Mouse (Mus musculus): Measurements from ENCODE around the gene Rin1. TPM values are rescaled to one million over a fixed set of nuclear protein-coding genes. Genes with fewer than 3 reads are reported as not detected.

The Rin1 gene
- polyA plus RNA-seq (2017; shearing (Covaris generic)): 0.30 TPM

DNA sequence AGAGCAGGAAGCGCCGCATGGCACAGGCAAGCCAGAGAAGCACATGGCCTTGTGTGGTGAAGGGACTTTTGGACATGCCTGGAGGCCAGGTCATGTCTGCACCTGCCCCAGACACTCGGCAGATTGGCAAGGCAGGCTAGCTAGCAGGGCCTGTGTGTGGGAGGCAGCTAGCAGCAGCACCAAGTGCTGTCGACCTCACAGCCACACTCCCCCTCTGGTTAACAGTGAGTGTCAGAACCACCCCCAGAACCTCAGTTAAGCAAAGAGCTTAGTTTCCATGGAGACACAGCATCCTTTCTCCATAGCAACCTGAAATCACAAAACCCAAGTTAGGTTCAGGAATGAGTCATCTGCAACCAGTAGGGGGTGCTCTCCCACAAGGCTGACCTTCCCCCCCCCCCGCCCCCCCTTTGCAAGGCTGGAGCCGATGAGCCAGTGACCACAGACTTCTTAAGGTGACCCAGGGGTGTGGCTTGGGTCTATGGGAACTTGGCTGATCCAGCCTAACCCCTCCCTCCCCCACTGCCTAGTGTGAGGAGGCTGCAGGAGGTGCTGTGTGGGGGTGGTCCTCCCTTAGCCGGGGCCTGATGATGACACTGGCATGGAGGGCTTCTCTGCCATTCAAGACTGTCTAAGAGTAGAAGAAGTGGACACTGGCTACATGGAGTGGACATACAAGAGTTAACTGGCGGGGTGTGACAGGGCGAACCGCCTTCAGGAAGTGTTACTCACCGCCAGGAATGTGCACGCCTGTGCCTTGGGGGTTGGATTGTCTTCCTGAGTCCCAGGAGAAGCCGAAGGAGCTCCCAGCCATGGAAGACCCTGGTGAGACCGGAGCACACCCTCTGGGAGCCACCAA, at the start of gene Rin1:
TSS of gene Rin1 (plus strand) at position 435 of the 859 bp plus-strand sequence.

DNA sequence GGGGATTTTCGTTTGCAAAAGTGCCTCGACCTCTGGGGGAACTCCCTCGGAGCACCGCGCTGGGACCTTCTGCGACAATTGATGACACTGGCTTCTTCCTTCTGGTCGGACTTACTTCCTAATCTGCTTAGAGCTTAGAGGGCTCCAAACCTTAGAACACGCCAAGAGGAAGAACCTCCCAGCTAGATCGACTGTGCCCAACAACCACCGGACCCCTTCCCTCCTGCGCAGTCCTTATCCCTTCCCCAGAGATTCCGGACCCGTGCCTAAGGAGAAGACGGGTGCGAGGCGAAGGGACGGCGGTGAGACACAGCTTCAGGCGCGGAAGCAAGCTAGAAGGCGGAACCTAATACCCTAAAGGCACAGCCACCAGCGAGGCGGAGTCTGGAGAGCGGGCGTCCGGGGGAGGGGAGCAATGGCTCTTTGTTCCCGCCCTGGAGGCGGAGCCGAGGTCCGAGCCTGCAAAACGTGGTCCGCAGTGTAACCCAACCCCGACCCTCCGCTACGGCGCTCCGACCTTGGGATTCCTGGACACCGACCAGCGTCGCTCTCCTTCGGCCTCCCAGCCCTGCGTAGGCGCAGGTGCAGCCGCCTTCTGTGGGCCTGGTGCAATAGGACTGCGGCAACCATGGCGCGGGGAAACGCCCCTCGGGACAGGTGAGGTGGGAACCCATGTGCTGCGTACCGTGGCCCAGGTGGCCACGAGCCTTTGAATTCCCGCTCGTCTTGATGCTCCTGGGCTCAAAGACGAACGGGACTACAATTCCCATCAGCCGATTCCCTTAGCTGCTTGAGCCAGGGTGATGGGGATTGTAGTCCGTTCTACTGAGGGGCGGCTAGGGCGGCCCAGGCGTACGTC, 26.4 kb upstream of the Rin1 start, which contains the start of gene Slc29a2:
TSS of gene Slc29a2 (plus strand) at position 240 of the 859 bp plus-strand sequence.

DNA sequence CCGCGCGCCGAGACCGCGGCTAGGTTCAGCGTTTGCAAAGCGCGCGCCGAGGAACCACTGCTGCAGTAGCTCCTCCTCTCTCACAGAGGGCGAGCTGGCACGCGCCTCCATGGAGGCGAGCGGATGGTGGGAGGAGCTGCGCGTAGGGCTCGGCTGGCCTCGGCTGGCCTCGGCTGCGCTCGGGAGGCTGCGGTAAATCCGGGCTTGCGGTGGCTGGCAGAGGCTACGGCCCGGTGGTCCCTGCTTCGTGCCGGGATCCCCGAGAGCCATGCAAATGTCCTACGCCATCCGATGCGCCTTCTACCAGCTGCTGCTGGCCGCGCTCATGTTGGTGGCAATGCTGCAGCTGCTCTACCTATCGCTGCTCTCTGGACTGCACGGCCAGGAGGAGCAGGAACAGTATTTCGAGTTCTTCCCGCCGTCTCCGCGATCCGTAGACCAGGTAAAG, 11.5 kb upstream of the Rin1 start, which contains the start of the genes B4gat1 and AC124502.3:
TSS of gene B4gat1 (plus strand) at position 118 of the 448 bp plus-strand sequence.
TSS of gene AC124502.3 (plus strand) at position 183 of the 448 bp plus-strand sequence.

DNA sequence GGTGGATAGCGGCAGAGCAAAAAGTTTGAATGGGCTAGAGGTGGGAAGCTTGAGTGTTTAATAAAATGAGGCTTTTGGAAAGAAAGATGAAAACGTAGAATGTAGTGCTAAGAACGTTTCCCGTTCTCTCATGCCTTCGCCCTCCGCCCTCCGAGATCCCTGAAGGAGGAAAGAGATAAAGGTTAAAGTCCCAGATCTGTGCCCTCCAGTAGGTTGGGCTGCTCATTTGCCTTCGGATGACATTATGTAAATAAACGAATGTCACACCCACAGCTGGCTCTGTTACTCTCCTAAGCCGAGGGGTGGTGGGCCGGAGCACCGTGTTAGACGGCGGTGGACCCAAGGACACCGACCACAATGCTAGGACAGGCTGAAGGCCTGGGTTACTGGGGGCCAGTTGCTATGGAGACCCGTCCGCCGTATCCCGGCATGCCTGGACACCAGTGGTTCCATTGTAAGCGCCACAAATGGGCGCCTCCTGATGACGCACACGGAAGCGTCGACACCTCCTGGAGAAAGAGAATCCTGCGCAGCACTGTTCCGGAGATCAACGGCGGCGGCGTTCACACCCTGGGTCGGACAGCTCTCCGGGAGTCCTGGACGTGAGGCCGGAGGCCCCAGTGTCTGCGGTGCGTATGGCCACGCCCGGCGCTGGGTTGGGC, 9.3 kb upstream of the Rin1 start, which contains the start of gene Brms1:
TSS of gene Brms1 (plus strand) at position 493 of the 662 bp plus-strand sequence.

DNA sequence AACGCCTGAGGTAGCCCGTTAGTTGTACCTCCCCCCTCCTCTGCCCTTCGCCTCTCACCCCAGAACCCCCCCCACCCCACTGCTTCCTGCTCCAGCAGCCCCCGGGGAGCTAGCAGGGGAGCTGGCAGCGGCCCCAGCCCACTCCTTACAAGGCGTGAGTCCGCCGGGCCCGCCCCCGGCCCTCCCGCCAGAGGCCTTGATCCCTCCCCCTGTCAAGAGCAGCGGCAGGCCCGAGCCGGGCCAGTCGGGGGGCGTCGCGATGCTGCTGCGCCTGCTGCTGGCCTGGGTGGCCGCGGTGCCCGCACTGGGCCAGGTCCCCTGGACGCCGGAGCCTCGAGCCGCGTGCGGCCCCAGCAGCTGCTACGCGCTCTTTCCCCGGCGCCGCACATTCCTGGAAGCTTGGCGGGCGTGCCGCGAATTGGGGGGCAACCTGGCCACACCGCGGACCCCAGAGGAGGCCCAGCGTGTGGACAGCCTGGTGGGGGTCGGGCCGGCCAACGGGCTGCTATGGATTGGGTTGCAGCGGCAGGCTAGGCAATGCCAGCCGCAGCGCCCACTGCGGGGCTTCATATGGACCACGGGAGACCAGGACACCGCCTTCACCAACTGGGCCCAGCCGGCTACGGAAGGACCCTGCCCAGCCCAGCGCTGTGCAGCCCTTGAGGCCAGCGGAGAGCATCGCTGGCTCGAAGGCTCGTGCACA, 17.7 kb downstream of the Rin1 start, which contains the start of gene Cd248:
TSS of gene Cd248 (plus strand) at position 212 of the 703 bp plus-strand sequence.

DNA sequence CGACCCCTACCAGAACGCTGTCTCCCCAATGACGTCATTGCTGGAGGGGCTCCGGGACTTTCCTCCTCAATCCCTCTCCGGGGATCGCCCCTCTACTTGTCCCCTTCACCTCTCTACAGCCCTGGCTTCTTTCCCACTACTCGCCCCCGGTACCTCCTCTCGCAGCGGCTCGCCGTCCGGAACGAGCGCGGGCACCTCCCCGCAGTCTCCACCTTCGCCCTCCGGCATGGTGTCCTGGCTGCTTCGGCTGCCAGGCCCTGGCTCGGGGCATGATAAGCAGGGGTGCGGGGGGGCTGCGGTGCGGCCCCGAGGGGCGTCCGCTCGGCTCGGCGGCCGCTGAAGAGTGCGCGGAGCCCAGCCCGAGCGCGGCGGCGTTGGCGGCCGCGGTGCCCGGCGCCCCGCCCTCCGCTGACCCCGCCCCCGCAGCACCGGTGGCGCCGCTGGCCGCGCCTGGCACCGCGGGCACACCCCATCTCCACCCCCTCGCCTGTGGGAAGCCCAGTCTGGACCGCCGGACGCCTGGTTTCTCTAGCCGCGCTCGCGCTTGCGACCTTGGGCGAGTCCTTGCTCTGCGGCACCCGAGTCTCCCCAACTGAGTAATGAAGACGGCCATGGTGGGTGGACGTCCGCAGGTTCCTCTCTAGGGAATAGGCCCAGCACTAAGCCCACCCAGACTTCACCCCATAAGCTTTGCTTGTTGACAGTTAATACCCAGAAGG, 35.0 kb downstream of the Rin1 start, which contains the start of gene Tmem151a:
TSS of gene Tmem151a (minus strand) at position 387 of the 719 bp plus-strand sequence.

DNA sequence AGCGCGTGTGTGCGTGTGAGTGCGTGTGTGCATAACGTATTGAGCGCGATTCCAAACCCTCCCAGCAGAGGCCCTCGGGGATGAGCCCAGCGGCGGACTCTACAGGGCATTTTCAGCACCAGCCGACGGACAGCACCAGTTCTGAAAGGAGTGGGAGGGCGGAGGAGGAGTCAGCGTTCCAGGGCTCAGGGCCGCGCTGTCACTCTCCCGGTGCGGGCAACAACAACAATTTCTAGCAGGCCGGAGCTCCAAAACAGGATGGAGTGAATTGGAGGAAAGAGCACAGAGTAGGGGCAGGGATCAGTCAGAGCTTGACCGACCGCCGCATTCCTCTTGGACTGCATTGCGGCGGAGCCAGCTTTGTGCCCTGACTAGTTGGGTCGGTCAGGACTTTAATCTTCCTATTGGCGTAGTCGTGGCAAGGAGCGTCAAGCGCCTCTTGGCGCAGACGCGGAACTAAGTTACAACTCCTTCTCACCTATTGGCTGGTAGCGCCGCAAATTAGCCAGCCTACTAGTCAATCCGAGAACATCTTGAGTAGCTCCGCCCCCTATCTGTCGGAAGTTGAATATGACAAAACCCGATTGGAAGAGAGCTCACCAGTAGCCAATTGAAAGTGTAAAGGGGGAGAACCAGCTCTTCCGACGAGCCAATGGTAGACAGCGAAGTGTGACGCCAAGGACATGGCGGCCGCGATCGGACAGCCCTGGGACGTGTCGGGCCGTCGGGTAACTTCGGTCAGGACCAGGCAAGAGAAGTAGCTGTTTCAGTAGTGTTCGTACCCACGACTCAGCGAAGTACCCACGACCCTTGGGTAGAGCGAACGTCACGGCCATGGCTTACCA, 37.8 kb downstream of the Rin1 start, which contains the start of gene Yif1a:
TSS of gene Yif1a (plus strand) at position 655 of the 845 bp plus-strand sequence.

DNA sequence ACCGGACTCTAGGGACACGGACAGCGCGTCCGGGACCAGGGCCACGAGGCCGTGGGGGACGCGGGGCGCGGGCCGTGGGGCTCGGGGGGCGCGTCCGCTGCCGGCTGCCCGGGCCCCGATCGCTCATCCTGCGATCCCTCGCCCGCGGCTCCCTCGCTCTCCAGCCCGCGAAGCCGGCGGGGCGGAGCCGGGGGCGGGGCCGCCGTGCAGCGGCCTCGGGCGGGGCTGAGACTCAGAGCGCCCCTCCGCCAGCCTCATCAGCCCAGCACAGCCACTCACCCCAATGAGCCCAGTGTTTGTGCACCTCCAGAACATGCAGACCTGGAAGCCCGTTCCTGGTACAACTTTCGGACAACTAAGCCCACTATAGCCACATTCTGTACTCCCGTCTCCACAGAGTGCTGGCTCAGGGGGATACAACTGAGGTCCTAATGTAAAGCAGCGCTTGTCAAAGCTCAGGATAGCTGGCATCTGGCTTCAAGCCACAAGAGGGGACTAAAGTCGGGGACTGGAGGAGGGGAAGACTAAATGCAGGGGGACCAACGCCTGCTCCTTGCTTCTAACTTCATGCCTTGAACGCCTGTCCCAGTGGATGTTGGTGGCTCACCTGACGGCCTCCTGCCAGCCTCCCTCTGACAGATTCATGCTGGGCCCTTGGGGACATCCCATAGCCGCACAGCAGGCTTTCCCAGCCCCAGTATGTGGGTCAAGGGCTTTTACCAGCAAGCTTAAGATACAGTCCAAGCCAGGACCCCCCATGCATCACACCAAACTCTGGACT, 48.3 kb downstream of the Rin1 start, which contains the start of gene Cnih2:
TSS of gene Cnih2 (minus strand) at position 159 of the 781 bp plus-strand sequence.

Other genes with a start within 250 kb of the Rin1 start
- 28.0 TPM for gene Gm21992, start 238.9 kb upstream of the Rin1 start, polyA plus RNA-seq (2017; shearing (Covaris generic))
- 67.0 TPM for gene Rbm14, start 238.8 kb upstream of the Rin1 start, polyA plus RNA-seq (2017; shearing (Covaris generic))
- gene Ccs, start 211.1 kb upstream of the Rin1 start, polyA plus RNA-seq (2017; shearing (Covaris generic)): 165 TPM
- 0.09 TPM for gene Ccdc87, start 211.1 kb upstream of the Rin1 start, polyA plus RNA-seq (2017; shearing (Covaris generic))
- gene Ctsf, start 195.4 kb upstream of the Rin1 start, polyA plus RNA-seq (2017; shearing (Covaris generic)): 4.7 TPM
- 0.12 TPM for gene Actn3, start 172.6 kb upstream of the Rin1 start, polyA plus RNA-seq (2017; shearing (Covaris generic))
- 5.9 TPM for gene Zdhhc24, start 171.8 kb upstream of the Rin1 start, polyA plus RNA-seq (2017; shearing (Covaris generic))
- 0.76 TPM for gene Bbs1, start 143.9 kb upstream of the Rin1 start, polyA plus RNA-seq (2017; shearing (Covaris generic))
- 136 TPM for gene Dpp3, start 122.2 kb upstream of the Rin1 start, polyA plus RNA-seq (2017; shearing (Covaris generic))
- gene Peli3, start 107.4 kb upstream of the Rin1 start, polyA plus RNA-seq (2017; shearing (Covaris generic)): 0.53 TPM
- 80.2 TPM for gene Mrpl11, start 88.3 kb upstream of the Rin1 start, polyA plus RNA-seq (2017; shearing (Covaris generic))
- 1.1 TPM for gene Npas4, start 60.2 kb upstream of the Rin1 start, polyA plus RNA-seq (2017; shearing (Covaris generic))
- 2.7 TPM for gene Slc29a2, start 26.6 kb upstream of the Rin1 start, polyA plus RNA-seq (2017; shearing (Covaris generic))
- gene B4gat1, start 11.7 kb upstream of the Rin1 start, polyA plus RNA-seq (2017; shearing (Covaris generic)): 17.2 TPM
- 1.9 TPM for gene AC124502.3, start 11.6 kb upstream of the Rin1 start, polyA plus RNA-seq (2017; shearing (Covaris generic))
- gene Brms1, start 9.1 kb upstream of the Rin1 start, polyA plus RNA-seq (2017; shearing (Covaris generic)): 109 TPM
- gene Cd248, start 17.6 kb downstream of the Rin1 start, polyA plus RNA-seq (2017; shearing (Covaris generic)): not detected
- not detected for gene Tmem151a, start 35.0 kb downstream of the Rin1 start, polyA plus RNA-seq (2017; shearing (Covaris generic))
- gene Yif1a, start 38.1 kb downstream of the Rin1 start, polyA plus RNA-seq (2017; shearing (Covaris generic)): 86.1 TPM
- 1.5 TPM for gene Cnih2, start 48.0 kb downstream of the Rin1 start, polyA plus RNA-seq (2017; shearing (Covaris generic))
- gene Rab1b, start 56.6 kb downstream of the Rin1 start, polyA plus RNA-seq (2017; shearing (Covaris generic)): 267 TPM
- gene Klc2, start 68.1 kb downstream of the Rin1 start, polyA plus RNA-seq (2017; shearing (Covaris generic)): 5.4 TPM
- gene Pacs1, start 222.6 kb downstream of the Rin1 start, polyA plus RNA-seq (2017; shearing (Covaris generic)): 15.1 TPM
- gene Sf3b2, start 245.0 kb downstream of the Rin1 start, polyA plus RNA-seq (2017; shearing (Covaris generic)): 449 TPM
- not detected for gene Gal3st3, start 247.8 kb downstream of the Rin1 start, polyA plus RNA-seq (2017; shearing (Covaris generic))

Measured in CD4-positive, CD25-positive, alpha-beta regulatory T cell, adult 9 weeks (primary cell).